17 mouse cellular contexts compared by ENCODE assay signal in genomic region chr19:57202554-57202953, GRCm38 (mm10).
"Had no signal": no experiment of that assay in that cellular context is flagged by ENCODE, and none has a peak within 500 bp of the region (broad histone marks: within the 10 kb centered on the region; RNA-seq: fewer than 3 reads in every experiment).

No protein-coding gene starts in this region.

- H3K4me3 ChIP-seq: kidney, embryonic 15.5 days; limb, embryonic 12.5 days; midbrain, embryonic 10.5 days; myocyte; neural tube, embryonic 15.5 days had no signal

- H3K9ac ChIP-seq: kidney, embryonic 15.5 days; limb, embryonic 12.5 days; liver, embryonic 14.5 days; neural tube, embryonic 15.5 days had no signal

- H3K36me3 ChIP-seq: kidney, embryonic 15.5 days; limb, embryonic 12.5 days; midbrain, embryonic 10.5 days; neural tube, embryonic 15.5 days had no signal

- H3K4me2 ChIP-seq: kidney, embryonic 15.5 days; limb, embryonic 12.5 days; neural tube, embryonic 15.5 days had no signal

- H3K9me3 ChIP-seq: kidney, embryonic 15.5 days; limb, embryonic 12.5 days; midbrain, embryonic 10.5 days; neural tube, embryonic 15.5 days had no signal

- DNase-seq: kidney, postnatal 14 days; layer of hippocampus, adult 9-11 months; layer of hippocampus, postnatal 36 days; liver; lung, adult 18-20 months; lung, postnatal 36 days; midbrain, embryonic 14.5 days; right cerebral cortex, adult 18-20 months; right cerebral cortex, postnatal 25 days; thymus, postnatal 36 days had no signal

- H3K27ac ChIP-seq: kidney, embryonic 15.5 days; limb, embryonic 12.5 days; liver, embryonic 14.5 days; midbrain, embryonic 10.5 days; neural tube, embryonic 15.5 days had no signal

- ATAC-seq: lung, postnatal 0 days had no signal
